In genomic region chr11:42650111-42650510, GRCm38 (mm10) we compare ENCODE assay signal across 16 mouse cellular contexts.
DNase-seq lines count a peak whose midpoint lies in the region; ATAC-seq and TF ChIP-seq lines count a peak whose summit lies in the region.
"Had no signal": no experiment of that assay in that cellular context is flagged by ENCODE, and none has a peak within 500 bp of the region (broad histone marks: within the 10 kb centered on the region; RNA-seq: fewer than 3 reads in every experiment).

No protein-coding gene starts in this region.

- H3K27me3 ChIP-seq in hindbrain, postnatal 0 days (ENCODE audit: insufficient read depth, low read length), result no peaks in the 10 kb centered on the region
- H3K27me3 ChIP-seq in hindbrain, embryonic 14.5 days (ENCODE audit: control insufficient read depth, insufficient read depth, low read length), result no peaks in the 10 kb centered on the region
- H3K27me3 ChIP-seq in forebrain, embryonic 16.5 days (replicated peaks; ENCODE audit: control insufficient read depth, insufficient read depth, low read length), result no peaks in the 10 kb centered on the region
- H3K27me3 ChIP-seq: embryonic facial prominence, embryonic 13.5 days; Patski had no signal

- peak overlapping the region; percentile 36; the same call in 1 of the 2 replicates for H3K27ac ChIP-seq in hindbrain, postnatal 0 days
- no peak overlapping the region for H3K27ac ChIP-seq in hindbrain, embryonic 14.5 days
- H3K27ac ChIP-seq in forebrain, embryonic 16.5 days (ENCODE audit: low read length), result no peak overlapping the region
- H3K27ac ChIP-seq: embryonic facial prominence, embryonic 13.5 days; gastrocnemius, adult 2 months; left cerebral cortex, adult 2 months had no signal

- whole genome bisulfite sequencing in hindbrain, postnatal 0 days, result 35% methylated on average over 5 of the region's 5 CpGs
- 51% methylated on average over 5 of the region's 5 CpGs for WGBS in hindbrain, embryonic 14.5 days
- WGBS in forebrain, embryonic 16.5 days, result 59% methylated on average over 5 of the region's 5 CpGs

- H3K4me2 ChIP-seq in hindbrain, postnatal 0 days (ENCODE audit: low read depth, low read length), result no peak overlapping the region
- H3K4me2 ChIP-seq in hindbrain, embryonic 14.5 days (replicated peaks), result no peak overlapping the region
- H3K4me2 ChIP-seq in forebrain, embryonic 16.5 days (ENCODE audit: low read length), result no peak overlapping the region
- H3K4me2 ChIP-seq: embryonic facial prominence, embryonic 13.5 days had no signal

- DNase-seq in hindbrain, postnatal 0 days (ENCODE audit: low spot score), result peak; percentile 81
- no peak for DNase-seq in hindbrain, embryonic 14.5 days (ENCODE audit: low spot score)
- peak; percentile 28 to 53 for DNase-seq in right cerebral cortex, postnatal 10 days (ENCODE audit: low spot score in 2 of 2)
- DNase-seq in right cerebral cortex, postnatal 14 days, result no peak
- DNase-seq in retina, postnatal 1 day, result peak; percentile 14
- no peak for DNase-seq in gastrocnemius, adult 18-20 months (ENCODE audit: low spot score)
- no peak for DNase-seq in urinary bladder, postnatal 14 days (ENCODE audit: low spot score)
- DNase-seq: adrenal gland, postnatal 25 days; gastrocnemius, adult 2 months; lung, postnatal 36 days; spleen, adult 18-20 months; thymus, adult 18-20 months had no signal

- no peak for TF ChIP-seq CTCF in hindbrain, postnatal 0 days (IDR thresholded peaks at IDR 0.05; ENCODE audit: low read depth)

- no peaks in the 10 kb centered on the region for H3K9me3 ChIP-seq in hindbrain, postnatal 0 days (ENCODE audit: low read length)
- H3K9me3 ChIP-seq in hindbrain, embryonic 14.5 days (ENCODE audit: control insufficient read depth, low read length), result no peaks in the 10 kb centered on the region
- H3K9me3 ChIP-seq in forebrain, embryonic 16.5 days (ENCODE audit: control insufficient read depth, low read length), result no peaks in the 10 kb centered on the region
- H3K9me3 ChIP-seq: embryonic facial prominence, embryonic 13.5 days had no signal

- H3K9ac ChIP-seq in hindbrain, postnatal 0 days (replicated peaks; ENCODE audit: low read length), result no peak overlapping the region
- H3K9ac ChIP-seq in hindbrain, embryonic 14.5 days, result no peak overlapping the region
- no peak overlapping the region for H3K9ac ChIP-seq in forebrain, embryonic 16.5 days (replicated peaks; ENCODE audit: low read depth, low read length)
- H3K9ac ChIP-seq: embryonic facial prominence, embryonic 13.5 days had no signal

- peak; percentile 86 for ATAC-seq in hindbrain, postnatal 0 days
- no peak; the same call in 1 of the 2 replicates for ATAC-seq in hindbrain, embryonic 14.5 days (ENCODE audit: low FRiP score)
- ATAC-seq in forebrain, embryonic 16.5 days, result peak; percentile 73
- ATAC-seq: Patski had no signal

- H3K4me3 ChIP-seq in hindbrain, postnatal 0 days (ENCODE audit: low read length), result no peak overlapping the region
- H3K4me3 ChIP-seq in hindbrain, embryonic 14.5 days (replicated peaks; ENCODE audit: low read length), result no peak overlapping the region
- no peak overlapping the region for H3K4me3 ChIP-seq in forebrain, embryonic 16.5 days (replicated peaks; ENCODE audit: low read length)
- H3K4me3 ChIP-seq: embryonic facial prominence, embryonic 13.5 days; gastrocnemius, adult 2 months; left cerebral cortex, adult 2 months had no signal

- H3K4me1 ChIP-seq in hindbrain, postnatal 0 days (ENCODE audit: insufficient read depth, low read length), result 0 out of 2 replicates have a peak, but pooled peaks cover 5% of the 10 kb centered on the region
- H3K4me1 ChIP-seq in hindbrain, embryonic 14.5 days (replicated peaks; ENCODE audit: control insufficient read depth, insufficient read depth, low read length), result no peaks in the 10 kb centered on the region
- H3K4me1 ChIP-seq in forebrain, embryonic 16.5 days (replicated peaks; ENCODE audit: control insufficient read depth, insufficient read depth, low read length), result peaks cover 6% of the 10 kb centered on the region
- H3K4me1 ChIP-seq: embryonic facial prominence, embryonic 13.5 days had no signal

- H3K36me3 ChIP-seq in hindbrain, postnatal 0 days (ENCODE audit: insufficient read depth, low read length), result no peaks in the 10 kb centered on the region
- no peaks in the 10 kb centered on the region for H3K36me3 ChIP-seq in hindbrain, embryonic 14.5 days (replicated peaks; ENCODE audit: control insufficient read depth, insufficient read depth)
- H3K36me3 ChIP-seq in forebrain, embryonic 16.5 days (ENCODE audit: control insufficient read depth, insufficient read depth), result no peaks in the 10 kb centered on the region
- H3K36me3 ChIP-seq: embryonic facial prominence, embryonic 13.5 days had no signal

Comparison
In these comparisons a context has a peak if more than half of its experiments do, and no peak if none do; other contexts are left out.
1. DNase-seq: peak in hindbrain, postnatal 0 days (single experiment), right cerebral cortex, postnatal 10 days (2 of 2) and retina, postnatal 1 day (single experiment); none in hindbrain, embryonic 14.5 days (single experiment), right cerebral cortex, postnatal 14 days (single experiment), gastrocnemius, adult 18-20 months (single experiment) and urinary bladder, postnatal 14 days (single experiment).